Mouse (Mus musculus): Measurements from ENCODE around the gene Slc6a20a.
"Not testable (repeated sequence)": the region's sequence is repeated elsewhere in the genome, so short reads cannot be mapped to it uniquely, and the experiment has no call there.

GRCm38 (mm10) chr9:123659986-123660676 is 18.6 kb downstream of the Slc6a20a start:
- not testable (repeated sequence) for TF ChIP-seq CTCF (IDR thresholded peaks at IDR 0.05; ENCODE audit: borderline replicate concordance, insufficient read depth, low read length); POLR2A (IDR thresholded peaks at IDR 0.05; ENCODE audit: low read depth, low read length)
